Mouse (Mus musculus): Measurements from ENCODE around the gene Ccdc136. TPM values are rescaled to one million over a fixed set of nuclear protein-coding genes. Genes with fewer than 3 reads are reported as not detected.
A peak's percentile ranks its signal among the peaks of the same experiment; 100 is the strongest.

Gene Ccdc136
- polyA plus RNA-seq, 1 experiment from 2014 or later, result 4.0 TPM

- Histone ChIP-seq H3K4me3 (ENCODE audit: low read depth, low read length) (no peak overlapping the region; the same call in 1 of the 2 replicates), H3K9ac (ENCODE audit: low read depth, low read length) (no peak overlapping the region), H3K27me3 (replicated peaks; ENCODE audit: control insufficient read depth, insufficient read depth, low read length) (peaks cover 39% of the 10 kb centered on the region), H3K4me1 (replicated peaks; ENCODE audit: control insufficient read depth, insufficient read depth, low read length) (0 out of 2 replicates have a peak, but pooled peaks cover 3% of the 10 kb centered on the region), H3K27ac (ENCODE audit: low read depth, low read length) (no peak overlapping the region), H3K9me3 (ENCODE audit: control insufficient read depth) (no peaks in the 10 kb centered on the region), H3K36me3 (ENCODE audit: control insufficient read depth, insufficient read depth) (no peaks in the 10 kb centered on the region), H3K4me2 (replicated peaks; ENCODE audit: low read depth) (no peak overlapping the region)
- no peak for ATAC-seq
- 0 out of 2 replicates have a peak, but pooled peaks have one; percentile 1 for TF ChIP-seq CTCF (IDR thresholded peaks at IDR 0.05; ENCODE audit: low read depth)
- WGBS, result 30% methylated on average over 6 of the region's 6 CpGs
Measured at GRCm38 (mm10) chr6:29397575-29397974, 1.5 kb downstream of the Ccdc136 start.

DNA sequence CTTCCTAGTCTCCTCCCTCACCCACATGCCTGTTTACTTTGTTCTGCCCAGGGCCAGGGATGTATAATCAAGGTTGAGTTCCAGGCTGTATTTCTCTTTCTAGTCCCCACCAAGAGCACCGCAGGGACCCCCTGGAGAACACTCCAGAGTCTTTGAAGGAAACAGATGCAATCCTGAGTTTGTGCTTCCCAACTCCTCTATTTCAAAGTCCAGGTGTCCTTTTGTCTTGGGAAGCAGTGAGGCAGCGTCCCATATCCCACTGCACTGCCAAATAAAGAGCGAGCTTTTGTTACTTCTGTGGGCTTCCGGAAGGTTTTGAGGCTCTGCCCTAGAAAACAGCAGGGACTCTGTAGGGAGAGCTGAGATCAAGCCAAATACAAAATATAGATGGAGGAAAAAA, 3.7 kb downstream of the Ccdc136 start:
- H3K36me3 ChIP-seq (ENCODE audit: control insufficient read depth, insufficient read depth), result no peaks in the 10 kb centered on the region
- H3K9me3 ChIP-seq (ENCODE audit: control insufficient read depth), result no peaks in the 10 kb centered on the region
- no peak overlapping the region for H3K4me2 ChIP-seq (replicated peaks; ENCODE audit: low read depth)
- WGBS, result 86% methylated on average over 4 of the region's 4 CpGs
- H3K4me3 ChIP-seq (ENCODE audit: low read depth, low read length), result no peak overlapping the region
- TF ChIP-seq CTCF (IDR thresholded peaks at IDR 0.05; ENCODE audit: low read depth), result no peak
- H3K4me1 ChIP-seq (replicated peaks; ENCODE audit: control insufficient read depth, insufficient read depth, low read length), result 0 out of 2 replicates have a peak, but pooled peaks cover 3% of the 10 kb centered on the region
- no peak for ATAC-seq
- H3K27me3 ChIP-seq (replicated peaks; ENCODE audit: control insufficient read depth, insufficient read depth, low read length), result peaks cover 38% of the 10 kb centered on the region
- no peak overlapping the region for H3K9ac ChIP-seq (ENCODE audit: low read depth, low read length)
- no peak overlapping the region for H3K27ac ChIP-seq (ENCODE audit: low read depth, low read length)

GRCm38 (mm10) chr6:29402693-29403342, 6.7 kb downstream of the Ccdc136 start:
- Histone ChIP-seq H3K9me3 (ENCODE audit: control insufficient read depth) (no peaks in the 10 kb centered on the region), H3K27ac (ENCODE audit: low read depth, low read length) (no peak overlapping the region), H3K36me3 (ENCODE audit: control insufficient read depth, insufficient read depth) (no peaks in the 10 kb centered on the region), H3K4me1 (replicated peaks; ENCODE audit: control insufficient read depth, insufficient read depth, low read length) (no peaks in the 10 kb centered on the region), H3K27me3 (replicated peaks; ENCODE audit: control insufficient read depth, insufficient read depth, low read length) (peaks cover 17% of the 10 kb centered on the region), H3K4me3 (ENCODE audit: low read depth, low read length) (no peak overlapping the region; the same call in 1 of the 2 replicates), H3K9ac (ENCODE audit: low read depth, low read length) (no peak overlapping the region), H3K4me2 (replicated peaks; ENCODE audit: low read depth) (no peak overlapping the region; the same call in 1 of the 2 replicates)
- no peak for ATAC-seq
- WGBS, result 11% methylated on average over 34 of the region's 34 CpGs
- TF ChIP-seq CTCF (IDR thresholded peaks at IDR 0.05; ENCODE audit: low read depth), result 0 out of 2 replicates have a peak, but pooled peaks have one; percentile 31

DNA sequence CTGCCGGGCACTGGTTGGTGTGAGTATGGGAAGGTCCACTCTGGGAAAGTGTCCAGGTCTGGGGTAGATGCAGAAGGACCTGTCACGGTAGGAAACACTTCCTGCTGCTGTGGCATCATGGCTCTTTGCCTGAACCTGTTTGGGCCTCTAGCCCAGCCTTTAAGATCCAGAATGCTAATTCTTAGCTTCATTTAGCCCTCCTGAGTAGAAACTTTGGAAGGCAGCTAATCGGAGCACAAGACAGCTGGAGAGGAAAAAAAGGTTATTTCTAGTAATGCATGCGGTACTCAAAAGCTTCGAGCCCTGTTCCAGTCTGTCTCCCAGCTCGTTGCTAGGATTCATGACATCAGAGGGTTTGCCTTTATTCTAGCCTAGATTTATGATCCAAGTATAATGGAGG, 10.3 kb downstream of the Ccdc136 start:
- Histone ChIP-seq H3K36me3 (ENCODE audit: control insufficient read depth, insufficient read depth) (no peaks in the 10 kb centered on the region), H3K27ac (ENCODE audit: low read depth, low read length) (no peak overlapping the region), H3K4me1 (replicated peaks; ENCODE audit: control insufficient read depth, insufficient read depth, low read length) (no peaks in the 10 kb centered on the region), H3K27me3 (replicated peaks; ENCODE audit: control insufficient read depth, insufficient read depth, low read length) (peaks cover 17% of the 10 kb centered on the region), H3K9ac (ENCODE audit: low read depth, low read length) (no peak overlapping the region), H3K4me2 (replicated peaks; ENCODE audit: low read depth) (no peak overlapping the region), H3K4me3 (ENCODE audit: low read depth, low read length) (no peak overlapping the region), H3K9me3 (ENCODE audit: control insufficient read depth) (no peaks in the 10 kb centered on the region)
- WGBS, result 78% methylated on average over 6 of the region's 6 CpGs
- no peak for TF ChIP-seq CTCF (IDR thresholded peaks at IDR 0.05; ENCODE audit: low read depth)
- no peak for ATAC-seq

DNA sequence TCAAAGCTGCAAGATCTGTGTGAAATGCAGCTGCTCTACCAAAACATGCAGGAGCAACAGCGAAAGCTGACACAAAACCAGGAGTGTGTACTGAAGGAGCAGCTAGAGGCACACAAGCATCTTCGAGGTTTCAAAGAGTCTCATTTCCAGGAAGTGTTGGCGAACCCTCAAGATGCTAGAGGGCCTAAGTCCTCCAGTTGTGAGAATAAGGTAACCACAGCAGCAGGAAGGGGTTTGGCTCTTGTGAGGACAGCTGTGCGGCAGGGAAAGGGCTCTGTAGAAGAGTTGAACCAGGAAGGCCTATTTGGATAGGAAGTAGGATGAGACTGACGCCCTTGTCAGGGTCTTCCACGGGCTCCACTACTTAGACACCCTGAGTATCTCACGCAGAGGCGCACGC, 19.3 kb downstream of the Ccdc136 start:
- 80% methylated on average over 9 of the region's 9 CpGs for WGBS
- ATAC-seq, result no peak
- Histone ChIP-seq H3K27ac (ENCODE audit: low read depth, low read length) (no peak overlapping the region), H3K4me1 (replicated peaks; ENCODE audit: control insufficient read depth, insufficient read depth, low read length) (no peaks in the 10 kb centered on the region), H3K4me2 (replicated peaks; ENCODE audit: low read depth) (no peak overlapping the region), H3K27me3 (replicated peaks; ENCODE audit: control insufficient read depth, insufficient read depth, low read length) (no peaks in the 10 kb centered on the region), H3K9ac (ENCODE audit: low read depth, low read length) (no peak overlapping the region), H3K4me3 (ENCODE audit: low read depth, low read length) (no peak overlapping the region), H3K9me3 (ENCODE audit: control insufficient read depth) (no peaks in the 10 kb centered on the region), H3K36me3 (ENCODE audit: control insufficient read depth, insufficient read depth) (no peaks in the 10 kb centered on the region)
- TF ChIP-seq CTCF (IDR thresholded peaks at IDR 0.05; ENCODE audit: low read depth), result no peak

DNA sequence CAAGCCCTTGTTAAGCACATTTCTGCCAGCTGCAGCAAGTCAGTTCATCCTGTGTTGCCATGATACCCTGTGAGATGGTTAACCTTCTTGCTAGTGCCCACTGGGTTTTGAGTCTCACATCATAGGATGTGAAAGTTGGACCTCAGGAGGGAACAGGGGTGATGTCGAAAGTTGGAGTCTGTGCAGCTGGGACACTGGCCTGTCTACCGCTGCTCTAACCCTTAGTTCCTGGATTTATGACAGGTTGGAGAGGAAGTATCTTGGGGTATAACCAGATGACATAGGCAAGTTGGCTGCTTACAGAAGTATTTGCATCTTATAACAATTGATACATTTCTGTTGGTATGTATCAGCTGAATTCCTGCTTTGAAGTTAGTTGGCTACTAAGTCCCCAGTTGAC, 24.5 kb downstream of the Ccdc136 start:
- ATAC-seq, result no peak
- Histone ChIP-seq H3K4me2 (replicated peaks; ENCODE audit: low read depth) (no peak overlapping the region), H3K4me3 (ENCODE audit: low read depth, low read length) (no peak overlapping the region), H3K27ac (ENCODE audit: low read depth, low read length) (no peak overlapping the region), H3K9ac (ENCODE audit: low read depth, low read length) (no peak overlapping the region), H3K27me3 (replicated peaks; ENCODE audit: control insufficient read depth, insufficient read depth, low read length) (no peaks in the 10 kb centered on the region), H3K4me1 (replicated peaks; ENCODE audit: control insufficient read depth, insufficient read depth, low read length) (no peaks in the 10 kb centered on the region), H3K9me3 (ENCODE audit: control insufficient read depth) (no peaks in the 10 kb centered on the region), H3K36me3 (ENCODE audit: control insufficient read depth, insufficient read depth) (no peaks in the 10 kb centered on the region)
- TF ChIP-seq CTCF (IDR thresholded peaks at IDR 0.05; ENCODE audit: low read depth), result no peak
- WGBS, result 86% methylated on average over 2 of the region's 2 CpGs
